Mouse (Mus musculus) heart, embryonic 11.5 days (tissue): ENCODE measurements around the gene Tnfsf8. TPM values are rescaled to one million over a fixed set of nuclear protein-coding genes. Genes with fewer than 3 reads are reported as not detected.

Experiments used
- ATAC-seq: fragments of 200-750 bp; cut with Nextera tagmentation; replicated peaks from 2 replicates; pipeline ENCODE4 v1.8.0; 2017; ENCODE audit warnings: moderate library complexity; ENCODE audit not compliant: insufficient number of reproducible peaks, low FRiP score, low TSS enrichment
- H3K27ac ChIP-seq: fragments of 300-500 bp; sonication (generic); 2 replicates; pipeline ENCODE4 v1.5.1; 2014; ENCODE audit warnings: mild to moderate bottlenecking, low read depth, low read length
- H3K27me3 ChIP-seq: fragments of 300-500 bp; sonication (generic); 2 replicates; pipeline ENCODE4 v1.6.1; 2014; ENCODE audit warnings: mild to moderate bottlenecking, low read length, mixed read lengths; ENCODE audit not compliant: control insufficient read depth, insufficient read depth
- H3K36me3 ChIP-seq: fragments of 300-500 bp; sonication (generic); 2 replicates; pipeline ENCODE4 v1.6.1; 2014; ENCODE audit warnings: mild to moderate bottlenecking, low read length, moderate library complexity, mixed read lengths; ENCODE audit not compliant: control insufficient read depth, insufficient read depth
- H3K4me1 ChIP-seq: fragments of 300-500 bp; sonication (generic); 2 replicates; pipeline ENCODE4 v1.6.1; 2014; ENCODE audit warnings: low read length; ENCODE audit not compliant: control insufficient read depth, insufficient read depth
- H3K4me2 ChIP-seq: fragments of 300-500 bp; sonication (generic); 2 replicates; pipeline ENCODE4 v1.6.1; 2014; ENCODE audit warnings: mild to moderate bottlenecking, moderate library complexity
- H3K4me3 ChIP-seq: fragments of 300-500 bp; sonication (generic); 2 replicates; pipeline ENCODE4 v1.5.1; 2014; ENCODE audit warnings: low read depth, low read length
- H3K9ac ChIP-seq: fragments of 300-500 bp; sonication (generic); 2 replicates; pipeline ENCODE4 v1.6.1; 2014; ENCODE audit warnings: mild to moderate bottlenecking, low read depth, low read length, moderate library complexity
- H3K9me3 ChIP-seq: fragments of 300-500 bp; sonication (generic); replicated peaks from 2 replicates; pipeline ENCODE4 v1.6.1; 2016; ENCODE audit warnings: low read length; ENCODE audit not compliant: control insufficient read depth
- WGBS: fragments of 180-500 bp; shearing (Covaris S2); extraction: QIAGEN DNeasy Blood & Tissue Kit; methylation state at CpG from one replicate; pipeline ENCODE4 v1.1.7; 2014; ENCODE audit not compliant: insufficient replicate concordance; 5-methylcytosine and 5-hydroxymethylcytosine counted together
- polyA plus RNA-seq: library from polyadenylated mRNA; unstranded; fragments of >200 nt; fragmentation: Nextera tagmentation; extraction: Ambion mirVana; gene quantifications from 2 replicates; pipeline ENCODE4 v1.2.1, GENCODE M21; 2014

The Tnfsf8 gene
- polyA plus RNA-seq, 1 experiment from 2014 or later: not detected

DNA sequence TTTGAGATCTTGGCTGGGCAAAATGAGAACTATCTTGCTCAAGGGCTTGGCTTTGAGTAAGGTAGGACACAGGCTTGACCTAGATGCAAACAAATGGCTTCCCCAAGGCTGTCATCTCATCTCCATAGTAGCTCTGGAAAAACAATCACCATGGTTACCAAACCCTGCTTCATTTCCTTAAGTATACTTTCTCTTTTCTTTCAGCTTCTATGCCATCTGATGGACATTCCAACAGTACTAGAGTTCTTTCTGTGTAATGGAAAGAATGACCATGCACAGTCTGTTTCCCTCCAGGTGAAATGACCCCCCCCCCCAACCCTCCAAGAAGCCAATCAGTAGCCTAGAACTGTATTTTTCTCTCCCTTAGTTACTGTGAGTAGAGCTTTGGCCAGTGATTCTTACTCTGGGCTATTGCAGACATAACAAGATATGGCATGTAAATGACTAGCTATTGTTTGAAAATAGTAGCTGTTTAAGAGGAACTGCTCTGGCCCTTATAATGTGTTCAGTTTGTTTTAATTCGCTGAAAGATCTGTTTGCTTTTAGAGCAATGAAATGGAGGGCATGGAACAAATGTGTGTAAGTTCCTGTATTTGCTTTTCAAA lies 7.3 kb downstream of the Tnfsf8 start:
- H3K9ac ChIP-seq: no peak overlapping the region
- ATAC-seq: no peak
- no peak overlapping the region for H3K4me2 ChIP-seq
- no peak overlapping the region for H3K27ac ChIP-seq
- 68% methylated on average over 1 of the region's 1 CpGs for WGBS
- H3K9me3 ChIP-seq: no peaks in the 10 kb centered on the region
- no peak overlapping the region for H3K4me3 ChIP-seq
- no peaks in the 10 kb centered on the region for H3K27me3 ChIP-seq
- no peaks in the 10 kb centered on the region for H3K4me1 ChIP-seq
- H3K36me3 ChIP-seq: no peaks in the 10 kb centered on the region

DNA sequence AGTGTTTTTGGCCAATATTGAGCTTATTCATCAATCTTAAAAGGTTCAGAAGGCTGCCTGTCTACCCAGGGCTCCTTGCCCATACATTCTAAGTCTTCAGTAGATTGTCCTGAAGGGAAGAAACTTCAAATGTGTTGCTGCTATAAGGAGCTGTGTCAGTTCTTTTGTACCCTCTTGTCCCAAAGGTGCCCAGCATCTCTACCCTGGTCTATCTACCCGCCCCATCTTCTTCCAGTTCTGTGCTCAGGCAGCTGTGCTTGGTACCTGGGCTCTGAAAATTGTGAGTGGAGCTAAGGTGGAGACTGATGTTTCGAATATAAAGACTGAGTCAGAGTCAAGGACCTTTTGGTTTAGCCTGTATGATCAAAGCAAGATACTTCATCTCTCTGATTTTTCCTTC lies 11.1 kb downstream of the Tnfsf8 start:
- Histone ChIP-seq H3K9ac (no peak overlapping the region), H3K36me3 (no peaks in the 10 kb centered on the region), H3K4me2 (no peak overlapping the region), H3K4me3 (no peak overlapping the region), H3K27ac (no peak overlapping the region), H3K27me3 (peaks cover 7% of the 10 kb centered on the region), H3K4me1 (no peaks in the 10 kb centered on the region), H3K9me3 (no peaks in the 10 kb centered on the region)
- 86% methylated on average over 2 of the region's 2 CpGs for WGBS
- ATAC-seq: no peak

DNA sequence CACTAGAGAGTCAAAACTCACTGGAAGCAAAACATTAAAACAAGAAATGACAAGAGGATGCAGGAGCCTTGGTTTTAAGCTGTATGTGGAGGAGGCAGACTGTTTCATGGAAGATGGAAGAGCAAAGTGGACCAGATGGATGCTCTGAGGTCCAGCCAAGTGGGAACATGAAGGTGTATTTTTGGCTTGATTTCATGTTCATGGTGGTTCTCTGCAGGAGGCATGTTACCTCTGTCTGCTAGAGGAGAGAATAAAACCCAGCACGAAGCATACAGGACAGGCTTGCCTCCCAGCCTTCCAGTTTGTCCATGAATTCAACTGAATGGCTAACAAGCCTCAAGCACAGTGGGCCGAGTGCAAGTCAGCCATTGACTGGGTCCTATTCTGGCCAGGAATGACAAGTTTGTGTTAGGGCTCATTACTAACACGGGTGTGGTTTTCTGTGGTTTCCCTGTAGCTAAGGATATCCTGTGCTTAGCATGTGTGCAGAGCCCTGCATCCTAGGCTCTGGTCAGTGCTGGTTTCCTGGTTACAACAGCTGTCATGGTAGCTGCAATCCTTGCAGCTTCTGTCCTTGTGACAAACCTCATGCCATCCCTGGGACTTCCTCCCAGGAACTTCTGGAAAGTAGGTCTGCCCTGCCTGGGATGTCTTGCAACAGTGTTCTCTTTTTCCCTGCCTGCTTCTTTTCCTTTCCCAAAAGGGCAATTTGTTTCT lies 14.1 kb downstream of the Tnfsf8 start:
- Histone ChIP-seq H3K4me3 (no peak overlapping the region), H3K9ac (no peak overlapping the region), H3K36me3 (no peaks in the 10 kb centered on the region), H3K4me2 (no peak overlapping the region), H3K4me1 (no peaks in the 10 kb centered on the region), H3K9me3 (no peaks in the 10 kb centered on the region), H3K27me3 (peaks cover 11% of the 10 kb centered on the region), H3K27ac (no peak overlapping the region)
- 71% methylated on average over 3 of the region's 3 CpGs for WGBS
- no peak for ATAC-seq

DNA sequence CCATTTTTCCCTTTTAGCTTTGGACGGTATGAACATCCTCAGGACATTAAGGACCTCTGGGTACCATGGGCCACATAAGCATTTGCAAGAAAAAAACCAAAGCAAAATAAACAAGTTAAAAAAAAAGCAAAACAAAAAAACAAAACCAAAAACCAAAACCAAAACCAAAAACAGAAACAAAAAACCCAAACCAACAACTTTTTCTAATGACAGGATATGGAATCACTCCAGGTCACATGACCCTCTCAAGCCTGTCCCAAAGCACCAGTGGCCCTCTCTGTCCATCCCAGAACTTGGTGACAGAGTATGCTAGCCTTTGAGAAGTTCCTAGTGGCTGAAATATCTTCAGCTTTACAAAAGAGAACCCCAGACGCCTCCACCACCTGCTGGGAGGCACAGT lies 15.4 kb downstream of the Tnfsf8 start:
- no peak overlapping the region for H3K27ac ChIP-seq
- no peaks in the 10 kb centered on the region for H3K9me3 ChIP-seq
- no peak overlapping the region for H3K4me2 ChIP-seq
- ATAC-seq: no peak
- H3K4me1 ChIP-seq: no peaks in the 10 kb centered on the region
- H3K27me3 ChIP-seq: peaks cover 11% of the 10 kb centered on the region
- WGBS: 61% methylated on average over 2 of the region's 2 CpGs
- no peak overlapping the region for H3K4me3 ChIP-seq
- no peak overlapping the region for H3K9ac ChIP-seq
- no peaks in the 10 kb centered on the region for H3K36me3 ChIP-seq

DNA sequence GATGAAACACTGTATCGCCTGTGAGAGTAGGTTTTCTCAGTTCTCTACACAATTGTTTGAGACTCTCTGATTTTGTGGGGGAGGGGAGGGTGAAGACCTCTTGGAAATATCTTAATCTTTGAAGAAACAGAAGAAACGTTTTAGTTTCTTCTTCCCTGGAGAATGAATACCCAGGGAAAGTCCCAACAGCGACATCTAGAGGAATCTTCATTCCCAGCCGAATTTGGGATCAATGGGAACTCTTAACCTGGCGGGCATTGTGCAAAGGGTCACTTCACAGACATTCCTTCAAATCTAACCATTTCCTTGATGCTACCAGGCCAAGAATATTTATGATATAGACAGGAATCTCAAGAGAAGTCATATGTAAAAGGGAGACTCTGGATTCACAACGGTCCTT lies 17.2 kb downstream of the Tnfsf8 start:
- no peak for ATAC-seq
- no peak overlapping the region for H3K9ac ChIP-seq
- H3K36me3 ChIP-seq: no peaks in the 10 kb centered on the region
- H3K4me3 ChIP-seq: no peak overlapping the region
- H3K9me3 ChIP-seq: no peaks in the 10 kb centered on the region
- peaks cover 11% of the 10 kb centered on the region for H3K27me3 ChIP-seq
- H3K4me1 ChIP-seq: no peaks in the 10 kb centered on the region
- WGBS: 28% methylated on average over 6 of the region's 6 CpGs
- no peak overlapping the region for H3K4me2 ChIP-seq
- no peak overlapping the region for H3K27ac ChIP-seq

GRCm38 (mm10) chr4:63842278-63842677 lies 18.9 kb downstream of the Tnfsf8 start:
- no peaks in the 10 kb centered on the region for H3K4me1 ChIP-seq
- H3K9ac ChIP-seq: no peak overlapping the region
- WGBS: 50% methylated on average over 1 of the region's 1 CpGs
- ATAC-seq: no peak
- H3K9me3 ChIP-seq: no peaks in the 10 kb centered on the region
- H3K27ac ChIP-seq: no peak overlapping the region
- no peaks in the 10 kb centered on the region for H3K36me3 ChIP-seq
- H3K4me2 ChIP-seq: no peak overlapping the region
- H3K4me3 ChIP-seq: no peak overlapping the region
- peaks cover 11% of the 10 kb centered on the region for H3K27me3 ChIP-seq

DNA sequence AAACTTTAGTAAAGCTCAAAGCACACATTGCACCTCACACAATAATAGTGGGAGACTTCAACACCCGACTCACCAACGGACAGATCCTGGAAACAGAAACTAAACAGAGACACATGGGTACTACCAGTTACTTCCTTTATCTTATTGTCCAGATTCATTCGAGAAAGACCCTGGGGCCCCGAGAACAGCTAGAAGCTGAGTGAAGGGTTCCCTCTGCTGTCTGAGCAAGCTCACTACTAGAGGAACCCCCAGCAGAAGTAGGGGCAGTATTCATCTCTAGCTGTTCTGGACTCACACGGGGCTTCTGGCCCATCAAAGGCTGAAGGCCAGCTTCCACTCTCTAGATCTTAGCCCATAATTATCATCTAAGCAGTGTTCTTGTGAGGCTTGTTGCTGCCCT lies 20.7 kb downstream of the Tnfsf8 start:
- WGBS: 37% methylated on average over 5 of the region's 5 CpGs
- Histone ChIP-seq H3K36me3 (no peaks in the 10 kb centered on the region), H3K9me3 (no peaks in the 10 kb centered on the region), H3K9ac (no peak overlapping the region), H3K27ac (no peak overlapping the region), H3K4me1 (no peaks in the 10 kb centered on the region), H3K4me3 (no peak overlapping the region), H3K4me2 (no peak overlapping the region), H3K27me3 (peaks cover 6% of the 10 kb centered on the region; the same call in 1 of the 2 replicates)
- ATAC-seq: no peak

- Histone ChIP-seq H3K27ac (no peak overlapping the region), H3K36me3 (no peaks in the 10 kb centered on the region), H3K9ac (no peak overlapping the region), H3K9me3 (no peaks in the 10 kb centered on the region), H3K4me1 (no peaks in the 10 kb centered on the region), H3K27me3 (no peaks in the 10 kb centered on the region), H3K4me3 (no peak overlapping the region), H3K4me2 (no peak overlapping the region)
- no peak for ATAC-seq
- WGBS: 67% methylated on average over 4 of the region's 4 CpGs
These were observed 38.0 kb downstream of the Tnfsf8 start for GRCm38 (mm10) chr4:63823136-63823535.

GRCm38 (mm10) chr4:63817505-63817904 lies 43.6 kb downstream of the Tnfsf8 start:
- H3K4me3 ChIP-seq: no peak overlapping the region
- H3K27me3 ChIP-seq: no peaks in the 10 kb centered on the region
- ATAC-seq: no peak
- H3K4me2 ChIP-seq: no peak overlapping the region
- no peaks in the 10 kb centered on the region for H3K9me3 ChIP-seq
- no peaks in the 10 kb centered on the region for H3K4me1 ChIP-seq
- H3K27ac ChIP-seq: no peak overlapping the region
- H3K36me3 ChIP-seq: no peaks in the 10 kb centered on the region
- no peak overlapping the region for H3K9ac ChIP-seq
